Mouse (Mus musculus): ENCODE measurements around the gene Sh3glb2. TPM values are rescaled to one million over a fixed set of nuclear protein-coding genes. Genes with fewer than 3 reads are reported as not detected.

Gene Sh3glb2
- total and polyA plus RNA-seq, 2 experiments from 2014 or later, result 89.5 to 234 TPM

GRCm38 (mm10) chr2:30389000-30389399, 29.9 kb upstream of the Sh3glb2 start:
- Histone ChIP-seq H3K27ac (ENCODE audit: low read depth) (no peak overlapping the region), H3K4me3 (ENCODE audit: low read depth, low read length) (no peak overlapping the region), H3K36me3 (replicated peaks; ENCODE audit: control insufficient read depth, insufficient read depth, low read length) (peaks cover 9% of the 10 kb centered on the region), H3K4me2 (ENCODE audit: low read depth, low read length) (no peak overlapping the region), H3K9me3 (replicated peaks; ENCODE audit: control insufficient read depth, low read length) (no peaks in the 10 kb centered on the region), H3K27me3 (ENCODE audit: control insufficient read depth, insufficient read depth, low read length) (no peaks in the 10 kb centered on the region), H3K4me1 (ENCODE audit: control insufficient read depth, insufficient read depth) (peaks cover 9% of the 10 kb centered on the region), H3K9ac (replicated peaks; ENCODE audit: low read depth, low read length) (no peak overlapping the region)
- TF ChIP-seq EP300 (IDR thresholded peaks at IDR 0.05; ENCODE audit: low read depth) (no peak), CTCF (IDR thresholded peaks at IDR 0.05; ENCODE audit: low read depth) (0 out of 2 replicates have a peak, but pooled peaks have one; percentile 11)
- DNase-seq (ENCODE audit: low spot score) (no peak), ATAC-seq (ENCODE audit: insufficient read depth, low read depth) (no peak)
- 84% methylated on average over 2 of the region's 2 CpGs for WGBS

GRCm38 (mm10) chr2:30386913-30387312, 27.8 kb upstream of the Sh3glb2 start:
- Histone ChIP-seq H3K4me3 (ENCODE audit: low read depth, low read length) (no peak overlapping the region), H3K9ac (replicated peaks; ENCODE audit: low read depth, low read length) (no peak overlapping the region), H3K27ac (ENCODE audit: low read depth) (no peak overlapping the region), H3K27me3 (ENCODE audit: control insufficient read depth, insufficient read depth, low read length) (no peaks in the 10 kb centered on the region), H3K9me3 (replicated peaks; ENCODE audit: control insufficient read depth, low read length) (no peaks in the 10 kb centered on the region), H3K4me2 (ENCODE audit: low read depth, low read length) (no peak overlapping the region), H3K36me3 (replicated peaks; ENCODE audit: control insufficient read depth, insufficient read depth, low read length) (peaks cover 30% of the 10 kb centered on the region), H3K4me1 (ENCODE audit: control insufficient read depth, insufficient read depth) (no peaks in the 10 kb centered on the region)
- no peak for ATAC-seq (ENCODE audit: insufficient read depth, low read depth)
- 59% methylated on average over 9 of the region's 9 CpGs for WGBS
- DNase-seq (ENCODE audit: low spot score), result no peak
- TF ChIP-seq EP300 (IDR thresholded peaks at IDR 0.05; ENCODE audit: low read depth) (no peak), CTCF (IDR thresholded peaks at IDR 0.05; ENCODE audit: low read depth) (no peak)

GRCm38 (mm10) chr2:30385591-30385990, 26.5 kb upstream of the Sh3glb2 start:
- no peaks in the 10 kb centered on the region for H3K27me3 ChIP-seq (ENCODE audit: control insufficient read depth, insufficient read depth, low read length)
- H3K9ac ChIP-seq (replicated peaks; ENCODE audit: low read depth, low read length), result no peak overlapping the region
- peaks cover 43% of the 10 kb centered on the region for H3K36me3 ChIP-seq (replicated peaks; ENCODE audit: control insufficient read depth, insufficient read depth, low read length)
- H3K4me3 ChIP-seq (ENCODE audit: low read depth, low read length), result no peak overlapping the region
- 81% methylated on average over 4 of the region's 4 CpGs for WGBS
- no peak for TF ChIP-seq CTCF (IDR thresholded peaks at IDR 0.05; ENCODE audit: low read depth)
- no peak for TF ChIP-seq EP300 (IDR thresholded peaks at IDR 0.05; ENCODE audit: low read depth)
- no peaks in the 10 kb centered on the region for H3K9me3 ChIP-seq (replicated peaks; ENCODE audit: control insufficient read depth, low read length)
- no peak for DNase-seq (ENCODE audit: low spot score)
- no peak for ATAC-seq (ENCODE audit: insufficient read depth, low read depth)
- H3K4me1 ChIP-seq (ENCODE audit: control insufficient read depth, insufficient read depth), result no peaks in the 10 kb centered on the region
- H3K4me2 ChIP-seq (ENCODE audit: low read depth, low read length), result no peak overlapping the region
- H3K27ac ChIP-seq (ENCODE audit: low read depth), result no peak overlapping the region

GRCm38 (mm10) chr2:30384814-30385213, 25.7 kb upstream of the Sh3glb2 start:
- DNase-seq (ENCODE audit: low spot score), result no peak
- H3K9ac ChIP-seq (replicated peaks; ENCODE audit: low read depth, low read length), result no peak overlapping the region
- H3K4me1 ChIP-seq (ENCODE audit: control insufficient read depth, insufficient read depth), result no peaks in the 10 kb centered on the region
- no peak for TF ChIP-seq CTCF (IDR thresholded peaks at IDR 0.05; ENCODE audit: low read depth)
- TF ChIP-seq EP300 (IDR thresholded peaks at IDR 0.05; ENCODE audit: low read depth), result no peak
- no peak overlapping the region for H3K4me3 ChIP-seq (ENCODE audit: low read depth, low read length)
- WGBS, result 58% methylated on average over 5 of the region's 5 CpGs
- no peaks in the 10 kb centered on the region for H3K27me3 ChIP-seq (ENCODE audit: control insufficient read depth, insufficient read depth, low read length)
- H3K27ac ChIP-seq (ENCODE audit: low read depth), result no peak overlapping the region
- H3K9me3 ChIP-seq (replicated peaks; ENCODE audit: control insufficient read depth, low read length), result no peaks in the 10 kb centered on the region
- ATAC-seq (ENCODE audit: insufficient read depth, low read depth), result no peak
- H3K4me2 ChIP-seq (ENCODE audit: low read depth, low read length), result no peak overlapping the region
- H3K36me3 ChIP-seq (replicated peaks; ENCODE audit: control insufficient read depth, insufficient read depth, low read length), result peaks cover 50% of the 10 kb centered on the region

- no peak for DNase-seq (ENCODE audit: low spot score)
- WGBS, result 86% methylated on average over 4 of the region's 4 CpGs
- no peak for ATAC-seq (ENCODE audit: insufficient read depth, low read depth)
- H3K27me3 ChIP-seq (ENCODE audit: control insufficient read depth, insufficient read depth, low read length), result no peaks in the 10 kb centered on the region
- H3K4me2 ChIP-seq (ENCODE audit: low read depth, low read length), result no peak overlapping the region
- TF ChIP-seq CTCF (IDR thresholded peaks at IDR 0.05; ENCODE audit: low read depth), result no peak
- no peak for TF ChIP-seq EP300 (IDR thresholded peaks at IDR 0.05; ENCODE audit: low read depth)
- no peak overlapping the region for H3K27ac ChIP-seq (ENCODE audit: low read depth)
- H3K4me3 ChIP-seq (ENCODE audit: low read depth, low read length), result no peak overlapping the region
- H3K9ac ChIP-seq (replicated peaks; ENCODE audit: low read depth, low read length), result no peak overlapping the region
- no peaks in the 10 kb centered on the region for H3K9me3 ChIP-seq (replicated peaks; ENCODE audit: control insufficient read depth, low read length)
- peaks cover 84% of the 10 kb centered on the region for H3K36me3 ChIP-seq (replicated peaks; ENCODE audit: control insufficient read depth, insufficient read depth, low read length)
- no peaks in the 10 kb centered on the region for H3K4me1 ChIP-seq (ENCODE audit: control insufficient read depth, insufficient read depth)
Measured at GRCm38 (mm10) chr2:30381377-30381725, 22.2 kb upstream of the Sh3glb2 start.

GRCm38 (mm10) chr2:30380564-30381376, 21.6 kb upstream of the Sh3glb2 start:
- Histone ChIP-seq H3K4me3 (ENCODE audit: low read depth, low read length) (no peak overlapping the region), H3K4me2 (ENCODE audit: low read depth, low read length) (no peak overlapping the region), H3K27me3 (ENCODE audit: control insufficient read depth, insufficient read depth, low read length) (no peaks in the 10 kb centered on the region), H3K4me1 (ENCODE audit: control insufficient read depth, insufficient read depth) (no peaks in the 10 kb centered on the region), H3K9me3 (replicated peaks; ENCODE audit: control insufficient read depth, low read length) (no peaks in the 10 kb centered on the region), H3K9ac (replicated peaks; ENCODE audit: low read depth, low read length) (no peak overlapping the region), H3K27ac (ENCODE audit: low read depth) (no peak overlapping the region), H3K36me3 (replicated peaks; ENCODE audit: control insufficient read depth, insufficient read depth, low read length) (peaks cover 90% of the 10 kb centered on the region)
- WGBS, result 83% methylated on average over 10 of the region's 10 CpGs
- TF ChIP-seq CTCF (IDR thresholded peaks at IDR 0.05; ENCODE audit: low read depth) (no peak), EP300 (IDR thresholded peaks at IDR 0.05; ENCODE audit: low read depth) (no peak)
- no peak for ATAC-seq (ENCODE audit: insufficient read depth, low read depth)
- no peak for DNase-seq (ENCODE audit: low spot score)
